Mouse (Mus musculus) CH12.LX (cell line): ENCODE results near the gene Adgre4. TPM values are rescaled to one million over a fixed set of nuclear protein-coding genes. Genes with fewer than 3 reads are reported as not detected.
A peak's percentile ranks its signal among the peaks of the same experiment; 100 is the strongest.

Source experiments
- DNase-seq: peaks from one replicate; pipeline ENCODE4 v3.0.0-alpha.2; 2013; ENCODE audit errors: extremely low read depth
- H3K27ac ChIP-seq: 2 replicates; pipeline ENCODE4 v1.5.1; 2012; ENCODE audit warnings: low read depth, mild to moderate bottlenecking, control low read depth, moderate library complexity; ENCODE audit not compliant: insufficient read depth
- H3K27me3 ChIP-seq: replicated peaks from 2 replicates; pipeline ENCODE3; 2012; ENCODE audit warnings: inconsistent platforms
- H3K36me3 ChIP-seq, 2 experiments: replicated peaks in 1 of 2; 2 replicates each; pipeline versions ENCODE3 to v1.6.1; 2012; ENCODE audit warnings: inconsistent platforms in 1 of 2, low read length in 1 of 2, mild to moderate bottlenecking in 1 of 2, mixed read lengths in 1 of 2, moderate library complexity in 1 of 2; ENCODE audit not compliant: control insufficient read depth in 1 of 2, insufficient read depth in 1 of 2
- H3K4me1 ChIP-seq, 2 experiments: 2 replicates each; pipeline ENCODE4 v1.6.1; 2012; ENCODE audit warnings: inconsistent platforms in 1 of 2, moderate library complexity in 1 of 2; ENCODE audit not compliant: insufficient read depth in 2 of 2, control insufficient read depth in 1 of 2
- H3K4me2 ChIP-seq: 2 replicates; pipeline ENCODE4 v1.6.1; 2012; ENCODE audit warnings: low read depth, mild to moderate bottlenecking, control low read depth; ENCODE audit not compliant: poor library complexity, insufficient read depth, severe bottlenecking
- H3K4me3 ChIP-seq, 3 experiments: fragments of 150-350 bp in 1 of 3; sonication (generic) in 1 of 3; replicated peaks in 1 of 3; 2 replicates each; pipeline versions ENCODE3 to v1.5.1; 2011 to 2012; ENCODE audit warnings: low read depth in 2 of 3, low read length in 2 of 3, mild to moderate bottlenecking in 2 of 3, moderate library complexity in 2 of 3, control low read depth in 1 of 3, improper control_type of control experiment in 1 of 3, inconsistent platforms in 1 of 3, mixed read lengths in 1 of 3; ENCODE audit not compliant: poor library complexity in 1 of 3
- H3K79me2 ChIP-seq: replicated peaks from 2 replicates; pipeline ENCODE4 v1.6.1; 2012; ENCODE audit warnings: mild to moderate bottlenecking, moderate library complexity; ENCODE audit not compliant: control insufficient read depth, poor library complexity, insufficient read depth, severe bottlenecking; ENCODE audit errors: extremely low read depth
- H3K9ac ChIP-seq: 2 replicates; pipeline ENCODE4 v1.6.1; 2012; ENCODE audit warnings: low read depth, mild to moderate bottlenecking, control low read depth, moderate library complexity; ENCODE audit not compliant: insufficient read depth
- H3K9me3 ChIP-seq: replicated peaks from 2 replicates; pipeline ENCODE3; 2012; ENCODE audit warnings: low read length, inconsistent platforms, mixed read lengths
- ELF1 ChIP-seq: IDR thresholded peaks from 2 replicates; pipeline ENCODE4 v1.6.1; 2014; ENCODE audit warnings: low read depth, mild to moderate bottlenecking, inconsistent platforms, low read length, improper control_type of control experiment
- EP300 ChIP-seq: IDR thresholded peaks from 2 replicates; pipeline ENCODE4 v1.6.1; 2011; ENCODE audit warnings: low read length, improper control_type of control experiment
- ETS1 ChIP-seq: conservative IDR thresholded peaks from 2 replicates; pipeline ENCODE4 v1.6.1; 2012; ENCODE audit warnings: low read depth, mild to moderate bottlenecking, inconsistent platforms, low read length, improper control_type of control experiment, moderate library complexity
- GABPA ChIP-seq: IDR thresholded peaks from 2 replicates; pipeline ENCODE4 v1.6.1; 2012; ENCODE audit warnings: low read depth, low read length, improper control_type of control experiment, inconsistent platforms; ENCODE audit not compliant: insufficient replicate concordance
- KAT2A ChIP-seq: IDR thresholded peaks from 2 replicates; pipeline ENCODE4 v1.6.1; 2012; ENCODE audit warnings: low read length, improper control_type of control experiment, inconsistent platforms; ENCODE audit not compliant: insufficient replicate concordance
- MAX ChIP-seq: IDR thresholded peaks from 2 replicates; pipeline ENCODE4 v1.6.1; 2011; ENCODE audit warnings: low read length, improper control_type of control experiment
- MAZ ChIP-seq: IDR thresholded peaks from 2 replicates; pipeline ENCODE4 v1.6.1; 2012; ENCODE audit warnings: low read depth, mild to moderate bottlenecking, inconsistent platforms, low read length, improper control_type of control experiment, moderate library complexity
- MEF2A ChIP-seq: IDR thresholded peaks from 2 replicates; pipeline ENCODE4 v1.6.1; 2014; ENCODE audit warnings: low read depth, mild to moderate bottlenecking, inconsistent platforms, low read length, improper control_type of control experiment, borderline replicate concordance
- MYC ChIP-seq: IDR thresholded peaks from 2 replicates; pipeline ENCODE4 v1.6.1; 2011; ENCODE audit warnings: low read depth, mild to moderate bottlenecking, improper control_type of control experiment, low read length
- RAD21 ChIP-seq: IDR thresholded peaks from 2 replicates; pipeline ENCODE4 v1.6.1; 2011; ENCODE audit warnings: low read depth, mild to moderate bottlenecking, low read length, improper control_type of control experiment, moderate library complexity
- SMC3 ChIP-seq: IDR thresholded peaks from 2 replicates; pipeline ENCODE4 v1.6.1; 2011; ENCODE audit warnings: low read depth, low read length, improper control_type of control experiment
- TBP ChIP-seq: conservative IDR thresholded peaks from 2 replicates; pipeline ENCODE4 v1.6.1; 2011; ENCODE audit warnings: low read depth, low read length, improper control_type of control experiment
- USF2 ChIP-seq: conservative IDR thresholded peaks from 2 replicates; pipeline ENCODE4 v1.6.1; 2011; ENCODE audit warnings: low read depth, low read length, improper control_type of control experiment
- ZC3H11A ChIP-seq: IDR thresholded peaks from 2 replicates; pipeline ENCODE4 v1.6.1; 2012; ENCODE audit warnings: low read depth, mild to moderate bottlenecking, inconsistent platforms, low read length, improper control_type of control experiment
- ZMIZ1 ChIP-seq: IDR thresholded peaks from 2 replicates; pipeline ENCODE4 v1.6.1; 2012; ENCODE audit warnings: low read depth, mild to moderate bottlenecking, inconsistent platforms, low read length, improper control_type of control experiment
- dilution Hi-C: fragments of 300-500 bp; cut with MboI; formaldehyde crosslinking; loops from 2 replicates; pipeline ENCODE4 v1.14.3; 2020; ENCODE audit warnings: low sequenced_read_pairs; ENCODE audit not compliant: extremely low pct_unique_long_range_greater_than_20kb, extremely low pct_ligation_motif_present
- in situ Hi-C: fragments of 300-500 bp; cut with MboI; formaldehyde crosslinking; loops from 3 replicates; pipeline ENCODE4 v1.14.3; 2019; ENCODE audit warnings: low sequenced_read_pairs, low pct_ligation_motif_present, low pct_unique_long_range_greater_than_20kb, mixed read lengths
- polyA plus RNA-seq: library from polyadenylated mRNA; unstranded; fragments of >175 nt; gene quantifications from 2 replicates; pipeline ENCODE4 v1.2.1, GENCODE M21; 2012; ENCODE audit warnings: low read depth; ENCODE audit not compliant: insufficient read length
- total RNA-seq, 2 experiments: library from RNA; depleted of rRNA; stranded (reverse); fragments of 300-350 nt in 1 of 2; fragments of >200 nt in 1 of 2; gene quantifications; 2 replicates each; pipeline ENCODE4 v1.2.3; 2012 to 2014

Gene Adgre4
- total and polyA plus RNA-seq, 3 experiments = 0.09 to 0.11 TPM; not detected in 1

DNA sequence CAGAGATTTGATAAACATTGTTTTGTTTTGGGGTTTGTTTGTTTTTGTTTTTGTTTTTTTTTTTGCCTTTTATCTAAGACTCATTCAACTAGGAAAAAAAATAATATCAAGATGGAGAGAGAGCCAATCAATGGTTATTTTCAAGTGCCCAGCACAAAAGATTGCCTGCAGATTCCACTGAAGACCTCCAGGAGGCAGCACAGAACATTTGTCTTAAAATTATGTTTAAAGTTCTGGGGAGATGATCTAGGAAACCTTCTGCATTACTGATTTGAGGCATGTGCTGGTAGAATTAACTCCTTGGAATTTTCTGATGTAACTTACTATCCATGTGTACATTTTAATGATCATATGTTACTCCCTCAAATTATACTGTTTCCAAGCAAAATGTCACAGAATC is 63.9 kb downstream of the Adgre4 start (continued):
- TF ChIP-seq ZMIZ1 (no peak), ETS1 (no peak), MEF2A (no peak), GABPA (no peak), KAT2A (no peak), SMC3 (peak; percentile 83)

DNA sequence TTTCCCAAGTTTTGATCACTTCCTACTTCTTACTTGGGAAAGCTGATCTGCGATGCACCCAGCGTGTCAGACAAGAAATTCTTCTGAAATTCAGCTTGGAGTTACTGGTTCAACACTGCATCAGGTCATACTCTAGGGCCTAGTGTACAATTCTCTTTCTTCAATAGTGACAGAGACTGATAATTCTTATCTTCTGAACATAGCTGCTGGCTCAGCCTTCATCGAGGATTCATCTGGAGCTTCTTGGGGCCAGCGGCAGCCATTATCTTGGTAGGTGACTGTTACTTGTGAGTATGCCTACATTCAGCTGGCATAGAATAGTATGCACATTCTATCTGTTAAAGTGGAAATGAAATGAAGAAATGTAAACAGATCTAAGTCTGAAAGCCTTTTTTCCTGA is 67.1 kb downstream of the Adgre4 start:
- Histone ChIP-seq H3K79me2 (no peaks in the 10 kb centered on the region), H3K4me1 (no peaks in the 10 kb centered on the region), H3K27me3 (peaks cover 2% of the 10 kb centered on the region), H3K9me3 (no peaks in the 10 kb centered on the region), H3K9ac (no peak overlapping the region), H3K4me3 (no peak overlapping the region), H3K36me3 (no peaks in the 10 kb centered on the region), H3K27ac (no peak overlapping the region), H3K4me2 (no peak overlapping the region)
- TF ChIP-seq SMC3 = no peak
- no peak for TF ChIP-seq ZMIZ1
- no peak for TF ChIP-seq ZC3H11A
- no peak for TF ChIP-seq USF2
- TF ChIP-seq MAZ = no peak
- dilution Hi-C loops = no loop called here
- in situ Hi-C loops = no loop called here
- DNase-seq = no peak

DNA sequence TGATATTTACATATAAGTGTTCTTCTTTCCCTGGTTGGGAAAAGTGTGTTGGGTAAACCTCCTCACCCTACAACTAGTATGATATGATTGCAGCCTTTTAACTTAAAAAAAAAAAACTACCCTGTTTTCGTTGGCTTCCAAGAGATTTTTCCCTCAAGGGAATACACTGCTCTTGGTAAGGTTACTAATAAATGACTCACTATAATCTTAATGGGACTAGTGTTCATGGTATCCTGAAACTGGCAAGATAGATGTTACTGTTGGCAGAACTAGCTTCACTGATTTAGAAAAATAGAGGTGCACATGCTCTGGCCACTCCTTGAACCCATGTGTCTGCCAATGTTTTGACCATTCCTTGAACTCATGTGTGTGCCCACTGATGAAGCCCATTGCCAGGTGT is 71.8 kb downstream of the Adgre4 start:
- TF ChIP-seq MYC (no peak), EP300 (no peak), MAX (no peak), TBP (no peak)
- H3K27ac ChIP-seq = no peak overlapping the region
- dilution Hi-C loops = no loop called here
- no peak overlapping the region for H3K9ac ChIP-seq
- no peaks in the 10 kb centered on the region for H3K27me3 ChIP-seq
- in situ Hi-C loops = no loop called here
- H3K9me3 ChIP-seq = no peaks in the 10 kb centered on the region
- no peak overlapping the region for H3K4me3 ChIP-seq
- H3K36me3 ChIP-seq = no peaks in the 10 kb centered on the region
- H3K4me2 ChIP-seq = no peak overlapping the region
- no peaks in the 10 kb centered on the region for H3K79me2 ChIP-seq
- H3K4me1 ChIP-seq = no peaks in the 10 kb centered on the region
- no peak for DNase-seq

DNA sequence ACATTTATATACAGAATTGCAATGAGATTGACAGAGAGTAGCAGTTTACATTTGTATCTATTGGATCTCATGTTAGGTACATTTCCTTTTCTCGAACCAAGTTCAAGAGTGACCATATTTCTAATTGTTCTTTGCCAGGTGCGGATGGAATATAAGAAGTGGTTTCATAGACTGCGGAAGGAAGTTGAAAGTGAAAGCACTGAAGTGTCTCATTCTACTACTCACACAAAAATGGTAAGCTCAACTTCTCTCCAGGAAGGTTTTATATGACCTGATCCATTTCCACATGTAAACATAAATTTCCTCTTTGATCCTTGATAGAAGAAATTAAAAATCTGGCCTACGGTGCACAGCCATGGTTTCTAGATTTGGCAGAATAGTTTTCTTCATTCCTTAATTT is 93.3 kb downstream of the Adgre4 start:
- Histone ChIP-seq H3K4me2 (no peak overlapping the region), H3K27me3 (no peaks in the 10 kb centered on the region), H3K27ac (no peak overlapping the region), H3K79me2 (no peaks in the 10 kb centered on the region), H3K9me3 (no peaks in the 10 kb centered on the region), H3K9ac (no peak overlapping the region; the same call in 1 of the 2 replicates), H3K4me3 (no peak overlapping the region), H3K4me1 (peaks cover 0 to 7% of the 10 kb centered on the region in 2 experiments; a peak in 2 of 4 replicates), H3K36me3 (no peaks in the 10 kb centered on the region)
- in situ Hi-C loops (no loop called here), dilution Hi-C loops (no loop called here)
- peak; percentile 12 for DNase-seq
- TF ChIP-seq ETS1 (no peak), RAD21 (no peak), GABPA (no peak), TBP (no peak), ZMIZ1 (no peak), ELF1 (no peak)
